Mouse (Mus musculus): ENCODE results near the gene Aldh9a1. TPM values are rescaled to one million over a fixed set of nuclear protein-coding genes. Genes with fewer than 3 reads are reported as not detected.

The Aldh9a1 gene
- polyA plus RNA-seq, 1 experiment from 2014 or later = 36.2 TPM

DNA sequence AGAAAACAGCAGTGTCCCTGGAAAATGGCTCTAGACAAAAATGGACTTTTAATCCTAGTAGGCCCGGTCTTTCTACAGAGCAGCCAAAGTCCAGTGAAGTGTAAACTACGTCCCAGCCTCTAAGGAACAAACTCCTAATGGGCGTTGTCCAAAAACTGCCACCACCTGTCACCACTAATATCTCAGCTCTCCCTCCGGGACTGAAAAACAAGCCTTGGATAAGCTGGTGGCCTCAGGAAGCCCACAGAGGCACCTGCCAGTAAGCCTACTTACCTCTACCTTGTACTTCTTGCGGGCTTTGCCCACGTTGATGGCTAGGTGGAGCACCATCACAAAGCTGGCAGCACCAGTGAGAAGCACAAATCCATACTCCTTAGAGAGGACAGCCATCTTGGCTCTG lies 28.2 kb downstream of the Aldh9a1 start:
- Histone ChIP-seq H3K4me2 (replicated peaks; ENCODE audit: low read depth, low read length) (no peak overlapping the region), H3K27ac (ENCODE audit: low read depth, low read length) (no peak overlapping the region), H3K4me1 (replicated peaks; ENCODE audit: control insufficient read depth, insufficient read depth, low read length) (no peaks in the 10 kb centered on the region), H3K9ac (ENCODE audit: low read depth, low read length) (no peak overlapping the region), H3K9me3 (ENCODE audit: control insufficient read depth, low read length) (no peaks in the 10 kb centered on the region), H3K4me3 (ENCODE audit: low read depth, low read length) (no peak overlapping the region), H3K36me3 (ENCODE audit: control insufficient read depth, insufficient read depth, low read length) (no peaks in the 10 kb centered on the region), H3K27me3 (ENCODE audit: control insufficient read depth, insufficient read depth, low read length) (no peaks in the 10 kb centered on the region)
- DNase-seq (ENCODE audit: low spot score) (no peak), ATAC-seq (ENCODE audit: low FRiP score) (no peak)
- WGBS = 83% methylated on average over 6 of the region's 6 CpGs

DNA sequence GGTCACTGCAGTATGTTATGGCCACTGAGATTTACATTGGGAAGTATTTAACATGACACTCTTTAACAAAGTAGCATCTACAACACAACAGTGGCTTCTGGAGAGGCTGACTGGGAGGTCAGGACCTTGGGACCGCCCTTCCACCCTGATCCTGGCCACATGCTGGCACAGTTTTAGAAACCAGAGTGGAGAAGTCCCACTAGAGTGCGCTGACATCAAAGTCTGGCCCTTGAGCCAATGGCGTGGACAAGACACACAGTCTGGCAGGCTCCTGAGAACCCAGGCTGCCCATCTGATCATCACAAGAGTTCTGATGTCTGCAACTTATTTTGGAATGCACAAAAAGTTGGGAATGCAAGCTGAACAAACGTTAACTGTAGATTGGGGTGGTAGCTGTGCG lies 30.0 kb downstream of the Aldh9a1 start:
- no peak for ATAC-seq (ENCODE audit: low FRiP score)
- DNase-seq (ENCODE audit: low spot score) = no peak
- H3K4me2 ChIP-seq (replicated peaks; ENCODE audit: low read depth, low read length) = no peak overlapping the region
- H3K4me3 ChIP-seq (ENCODE audit: low read depth, low read length) = no peak overlapping the region
- H3K27ac ChIP-seq (ENCODE audit: low read depth, low read length) = no peak overlapping the region
- H3K36me3 ChIP-seq (ENCODE audit: control insufficient read depth, insufficient read depth, low read length) = no peaks in the 10 kb centered on the region
- 70% methylated on average over 5 of the region's 5 CpGs for WGBS
- H3K9me3 ChIP-seq (ENCODE audit: control insufficient read depth, low read length) = no peaks in the 10 kb centered on the region
- H3K27me3 ChIP-seq (ENCODE audit: control insufficient read depth, insufficient read depth, low read length) = no peaks in the 10 kb centered on the region
- no peaks in the 10 kb centered on the region for H3K4me1 ChIP-seq (replicated peaks; ENCODE audit: control insufficient read depth, insufficient read depth, low read length)
- no peak overlapping the region for H3K9ac ChIP-seq (ENCODE audit: low read depth, low read length)

DNA sequence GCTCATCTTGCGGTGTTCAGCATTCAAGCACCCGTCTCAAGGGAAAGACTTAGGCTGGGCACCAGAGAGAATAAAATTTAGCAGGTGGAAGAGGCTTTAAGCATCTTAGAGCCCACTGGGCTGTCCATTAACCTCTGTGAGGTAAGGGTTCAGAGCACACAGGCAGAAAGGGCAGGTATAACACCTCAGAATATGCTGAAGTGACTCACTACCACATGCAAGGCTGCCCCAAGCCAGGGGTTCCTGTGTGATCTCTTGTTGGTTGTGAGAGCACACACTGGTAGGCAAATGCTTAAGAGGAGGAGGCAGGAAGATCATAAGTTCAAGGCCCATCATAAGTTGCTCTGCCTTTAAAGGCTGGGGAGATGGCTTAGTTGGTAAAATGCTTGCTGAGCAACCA lies 30.4 kb downstream of the Aldh9a1 start:
- no peaks in the 10 kb centered on the region for H3K36me3 ChIP-seq (ENCODE audit: control insufficient read depth, insufficient read depth, low read length)
- no peak overlapping the region for H3K4me3 ChIP-seq (ENCODE audit: low read depth, low read length)
- H3K27ac ChIP-seq (ENCODE audit: low read depth, low read length) = no peak overlapping the region
- H3K4me2 ChIP-seq (replicated peaks; ENCODE audit: low read depth, low read length) = no peak overlapping the region
- DNase-seq (ENCODE audit: low spot score) (no peak), ATAC-seq (ENCODE audit: low FRiP score) (no peak)
- no peaks in the 10 kb centered on the region for H3K9me3 ChIP-seq (ENCODE audit: control insufficient read depth, low read length)
- H3K4me1 ChIP-seq (replicated peaks; ENCODE audit: control insufficient read depth, insufficient read depth, low read length) = no peaks in the 10 kb centered on the region
- no peaks in the 10 kb centered on the region for H3K27me3 ChIP-seq (ENCODE audit: control insufficient read depth, insufficient read depth, low read length)
- no peak overlapping the region for H3K9ac ChIP-seq (ENCODE audit: low read depth, low read length)
- 81% methylated on average over 2 of the region's 2 CpGs for WGBS

DNA sequence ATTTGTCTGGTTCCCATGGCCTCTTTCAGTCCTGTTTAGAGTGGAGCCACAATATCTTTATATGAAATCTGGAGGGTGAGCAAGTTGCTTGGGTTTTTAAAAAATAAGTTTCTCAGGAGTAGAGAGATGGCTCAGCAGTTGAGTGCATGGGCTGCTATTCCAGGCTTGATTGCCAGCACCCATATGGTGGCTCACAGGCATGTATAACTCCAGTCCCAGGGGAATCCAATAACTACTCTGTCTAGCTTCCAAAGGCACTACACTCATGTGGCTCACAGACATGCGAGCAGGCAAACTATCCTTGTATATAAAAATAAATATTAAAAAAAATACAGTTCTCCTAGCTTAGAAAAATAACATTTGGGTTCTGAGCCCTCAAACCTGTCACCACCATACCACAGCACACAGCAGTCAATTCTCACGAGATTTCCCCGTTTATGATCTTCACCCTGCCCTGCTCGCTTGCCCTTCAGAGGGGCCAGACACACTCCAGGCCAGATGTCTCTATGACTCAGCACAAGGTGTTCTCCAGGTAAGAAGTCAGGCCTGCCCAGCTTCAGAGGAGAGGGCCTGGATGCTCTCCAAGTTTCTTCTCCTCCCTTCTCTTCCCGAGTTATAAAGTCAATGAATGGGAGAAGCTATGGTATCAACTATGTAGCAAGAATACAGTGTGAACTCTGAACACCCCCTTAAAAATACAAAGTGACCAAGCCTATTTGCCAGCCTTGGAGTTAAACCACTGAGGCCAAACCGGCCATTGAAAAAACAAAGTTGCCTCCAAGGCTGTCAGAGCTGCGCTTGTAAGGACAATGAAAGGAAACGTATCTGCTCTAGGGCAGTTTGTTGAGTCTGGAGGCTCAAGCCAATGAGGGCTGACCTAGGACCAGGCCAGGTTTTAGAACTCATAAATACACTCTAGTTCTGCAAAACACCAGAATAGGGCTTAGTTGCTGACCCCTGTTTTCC lies 31.5 kb downstream of the Aldh9a1 start:
- Histone ChIP-seq H3K4me1 (replicated peaks; ENCODE audit: control insufficient read depth, insufficient read depth, low read length) (no peaks in the 10 kb centered on the region), H3K27ac (ENCODE audit: low read depth, low read length) (no peak overlapping the region), H3K4me3 (ENCODE audit: low read depth, low read length) (no peak overlapping the region), H3K27me3 (ENCODE audit: control insufficient read depth, insufficient read depth, low read length) (no peaks in the 10 kb centered on the region), H3K36me3 (ENCODE audit: control insufficient read depth, insufficient read depth, low read length) (no peaks in the 10 kb centered on the region), H3K9ac (ENCODE audit: low read depth, low read length) (no peak overlapping the region), H3K4me2 (replicated peaks; ENCODE audit: low read depth, low read length) (no peak overlapping the region), H3K9me3 (ENCODE audit: control insufficient read depth, low read length) (no peaks in the 10 kb centered on the region)
- ATAC-seq (ENCODE audit: low FRiP score) (no peak), DNase-seq (ENCODE audit: low spot score) (no peak)
- WGBS = 83% methylated on average over 8 of the region's 8 CpGs

DNA sequence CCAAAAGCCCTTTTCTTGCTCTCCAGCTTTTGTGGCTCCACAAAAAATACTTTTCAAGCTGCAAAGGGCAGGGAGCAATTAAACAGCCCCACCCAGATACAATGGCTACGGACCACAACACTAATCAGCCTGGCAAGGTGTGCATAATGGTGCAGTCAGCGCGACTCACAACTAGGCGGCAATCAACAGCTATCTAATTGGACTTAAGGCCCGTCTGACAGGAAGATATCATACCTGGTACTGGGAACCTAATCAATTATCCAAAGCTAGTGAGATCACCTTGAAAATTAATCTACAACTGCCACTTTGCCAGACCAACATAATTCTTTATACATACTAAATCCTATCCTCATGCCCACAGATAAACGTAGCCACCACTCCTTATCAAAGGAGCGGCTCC lies 32.5 kb downstream of the Aldh9a1 start:
- Histone ChIP-seq H3K4me3 (ENCODE audit: low read depth, low read length) (no peak overlapping the region), H3K4me1 (replicated peaks; ENCODE audit: control insufficient read depth, insufficient read depth, low read length) (no peaks in the 10 kb centered on the region), H3K27ac (ENCODE audit: low read depth, low read length) (no peak overlapping the region), H3K4me2 (replicated peaks; ENCODE audit: low read depth, low read length) (no peak overlapping the region), H3K9ac (ENCODE audit: low read depth, low read length) (no peak overlapping the region), H3K27me3 (ENCODE audit: control insufficient read depth, insufficient read depth, low read length) (no peaks in the 10 kb centered on the region), H3K9me3 (ENCODE audit: control insufficient read depth, low read length) (no peaks in the 10 kb centered on the region), H3K36me3 (ENCODE audit: control insufficient read depth, insufficient read depth, low read length) (no peaks in the 10 kb centered on the region)
- 87% methylated on average over 7 of the region's 7 CpGs for WGBS
- DNase-seq (ENCODE audit: low spot score) = no peak
- ATAC-seq (ENCODE audit: low FRiP score) = no peak

DNA sequence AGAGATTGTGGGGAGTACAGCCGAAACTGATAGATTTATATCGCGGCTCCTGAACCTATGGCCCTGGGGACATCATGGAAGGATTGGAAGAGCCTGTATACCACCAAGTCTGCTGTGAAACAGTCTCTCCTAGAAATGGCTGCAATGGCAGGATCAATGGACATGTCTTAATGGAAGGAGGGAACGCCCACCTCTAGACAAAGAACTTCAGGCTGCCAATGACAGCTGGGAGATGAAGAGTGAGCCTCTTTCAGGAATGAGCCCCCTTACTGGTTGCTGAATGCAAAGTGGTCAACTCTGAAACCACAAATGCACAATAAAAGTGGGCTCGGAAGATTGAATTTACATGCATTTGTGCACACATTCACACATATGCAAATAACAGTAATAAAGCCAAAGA lies 33.0 kb downstream of the Aldh9a1 start:
- no peak overlapping the region for H3K27ac ChIP-seq (ENCODE audit: low read depth, low read length)
- no peaks in the 10 kb centered on the region for H3K36me3 ChIP-seq (ENCODE audit: control insufficient read depth, insufficient read depth, low read length)
- ATAC-seq (ENCODE audit: low FRiP score) = peak; percentile 61
- no peak overlapping the region for H3K4me2 ChIP-seq (replicated peaks; ENCODE audit: low read depth, low read length)
- DNase-seq (ENCODE audit: low spot score) = no peak
- WGBS = 73% methylated on average over 5 of the region's 5 CpGs
- no peak overlapping the region for H3K4me3 ChIP-seq (ENCODE audit: low read depth, low read length)
- H3K9ac ChIP-seq (ENCODE audit: low read depth, low read length) = no peak overlapping the region
- no peaks in the 10 kb centered on the region for H3K9me3 ChIP-seq (ENCODE audit: control insufficient read depth, low read length)
- H3K4me1 ChIP-seq (replicated peaks; ENCODE audit: control insufficient read depth, insufficient read depth, low read length) = no peaks in the 10 kb centered on the region
- no peaks in the 10 kb centered on the region for H3K27me3 ChIP-seq (ENCODE audit: control insufficient read depth, insufficient read depth, low read length)

DNA sequence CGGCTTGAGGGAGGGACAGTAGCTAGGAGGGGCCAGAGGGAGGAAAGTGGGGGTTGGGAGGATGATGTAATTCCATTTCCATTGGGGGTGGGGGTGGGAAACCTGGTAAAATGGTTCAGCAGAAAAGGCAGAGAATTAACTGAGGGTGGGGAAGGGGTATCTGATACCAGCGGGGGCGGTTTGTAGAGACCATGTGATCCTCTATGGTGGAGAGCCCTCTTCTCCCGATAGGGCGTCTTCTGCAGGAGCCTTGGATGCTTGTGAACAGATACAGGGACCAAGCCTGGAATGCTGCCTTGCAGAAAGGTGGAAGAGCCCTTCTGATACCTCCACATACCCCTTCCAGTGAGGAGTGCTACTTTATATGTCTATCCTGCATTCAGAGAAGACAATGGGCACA lies 33.4 kb downstream of the Aldh9a1 start:
- Histone ChIP-seq H3K27ac (ENCODE audit: low read depth, low read length) (no peak overlapping the region), H3K36me3 (ENCODE audit: control insufficient read depth, insufficient read depth, low read length) (no peaks in the 10 kb centered on the region), H3K4me3 (ENCODE audit: low read depth, low read length) (no peak overlapping the region), H3K9ac (ENCODE audit: low read depth, low read length) (no peak overlapping the region), H3K4me1 (replicated peaks; ENCODE audit: control insufficient read depth, insufficient read depth, low read length) (no peaks in the 10 kb centered on the region), H3K4me2 (replicated peaks; ENCODE audit: low read depth, low read length) (no peak overlapping the region), H3K9me3 (ENCODE audit: control insufficient read depth, low read length) (no peaks in the 10 kb centered on the region), H3K27me3 (ENCODE audit: control insufficient read depth, insufficient read depth, low read length) (no peaks in the 10 kb centered on the region)
- WGBS = 82% methylated on average over 5 of the region's 5 CpGs
- DNase-seq (ENCODE audit: low spot score) = no peak
- ATAC-seq (ENCODE audit: low FRiP score) = no peak

DNA sequence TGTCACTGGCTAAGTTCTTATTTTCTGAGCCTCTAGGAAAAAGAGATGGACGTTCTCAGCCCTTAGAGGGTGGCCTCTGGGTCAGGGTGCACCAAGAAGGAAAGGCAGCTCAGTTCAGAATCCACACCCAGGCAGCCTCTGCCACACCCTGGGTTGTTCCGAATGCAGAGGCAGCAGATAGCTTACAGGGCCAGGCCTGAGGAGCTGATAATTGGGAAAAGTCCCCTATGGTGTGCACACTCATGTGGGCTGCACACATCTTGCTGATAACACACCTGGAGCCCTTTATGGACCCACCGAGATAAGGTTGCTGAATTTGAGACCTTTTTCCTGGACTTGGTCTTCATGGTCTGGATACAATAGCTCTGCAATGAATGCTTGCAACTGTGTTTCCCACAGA lies 34.4 kb downstream of the Aldh9a1 start:
- 78% methylated on average over 3 of the region's 3 CpGs for WGBS
- H3K9me3 ChIP-seq (ENCODE audit: control insufficient read depth, low read length) = no peaks in the 10 kb centered on the region
- no peak overlapping the region for H3K4me2 ChIP-seq (replicated peaks; ENCODE audit: low read depth, low read length)
- H3K36me3 ChIP-seq (ENCODE audit: control insufficient read depth, insufficient read depth, low read length) = no peaks in the 10 kb centered on the region
- H3K9ac ChIP-seq (ENCODE audit: low read depth, low read length) = no peak overlapping the region
- H3K27me3 ChIP-seq (ENCODE audit: control insufficient read depth, insufficient read depth, low read length) = no peaks in the 10 kb centered on the region
- no peak overlapping the region for H3K27ac ChIP-seq (ENCODE audit: low read depth, low read length)
- 0 out of 2 replicates have a peak, but pooled peaks have one; percentile 54 for ATAC-seq (ENCODE audit: low FRiP score)
- no peak for DNase-seq (ENCODE audit: low spot score)
- no peaks in the 10 kb centered on the region for H3K4me1 ChIP-seq (replicated peaks; ENCODE audit: control insufficient read depth, insufficient read depth, low read length)
- no peak overlapping the region for H3K4me3 ChIP-seq (ENCODE audit: low read depth, low read length)

DNA sequence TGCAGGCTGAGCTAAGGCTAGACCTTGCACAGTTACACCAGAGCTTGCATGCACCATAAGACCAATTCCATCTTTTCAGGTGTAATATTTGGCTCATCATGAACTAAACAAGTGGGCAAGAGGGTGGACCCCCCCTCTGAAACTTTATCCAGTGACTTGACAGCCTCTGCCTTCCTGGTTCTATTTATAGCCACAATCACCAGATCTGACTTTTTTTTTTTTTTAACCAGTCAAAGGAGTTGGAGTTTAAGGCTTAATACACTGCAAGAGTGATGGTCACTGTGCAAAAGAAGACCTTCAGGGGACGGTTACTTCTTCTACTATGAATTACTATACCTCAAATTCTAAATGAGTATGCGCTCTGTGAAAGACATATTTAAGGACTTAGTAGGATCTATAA lies 35.4 kb downstream of the Aldh9a1 start:
- 93% methylated on average over 2 of the region's 2 CpGs for WGBS
- H3K36me3 ChIP-seq (ENCODE audit: control insufficient read depth, insufficient read depth, low read length) = no peaks in the 10 kb centered on the region
- no peaks in the 10 kb centered on the region for H3K27me3 ChIP-seq (ENCODE audit: control insufficient read depth, insufficient read depth, low read length)
- no peaks in the 10 kb centered on the region for H3K4me1 ChIP-seq (replicated peaks; ENCODE audit: control insufficient read depth, insufficient read depth, low read length)
- no peak for ATAC-seq (ENCODE audit: low FRiP score)
- H3K4me2 ChIP-seq (replicated peaks; ENCODE audit: low read depth, low read length) = no peak overlapping the region
- H3K9me3 ChIP-seq (ENCODE audit: control insufficient read depth, low read length) = no peaks in the 10 kb centered on the region
- H3K9ac ChIP-seq (ENCODE audit: low read depth, low read length) = no peak overlapping the region
- no peak overlapping the region for H3K27ac ChIP-seq (ENCODE audit: low read depth, low read length)
- no peak overlapping the region for H3K4me3 ChIP-seq (ENCODE audit: low read depth, low read length)
- no peak for DNase-seq (ENCODE audit: low spot score)

All from hindbrain, embryonic 11.5 days (tissue).